Mouse (Mus musculus) adrenal gland, postnatal 4 days (tissue): Measurements from ENCODE around the gene Ldhc. TPM values are rescaled to one million over a fixed set of nuclear protein-coding genes. Genes with fewer than 3 reads are reported as not detected.
"Not testable (repeated sequence)": the region's sequence is repeated elsewhere in the genome, so short reads cannot be mapped to it uniquely, and the experiment has no call there.

Experiments
- DNase-seq, 2 experiments: peaks; one replicate each; pipeline ENCODE4 v3.0.0; 2021 to 2022; ENCODE audit warnings: low spot score in 2 of 2, mixed read lengths in 2 of 2
- long read RNA-seq, 2 experiments: library from polyadenylated mRNA; stranded (forward); transcript quantifications; one replicate each; pipeline ENCODE4 v2.0.0; 2021
- total RNA-seq, 2 experiments: library from RNA; stranded (reverse); gene quantifications; 2 replicates each; pipeline ENCODE4 v1.2.3; 2021

Ldhc gene
- total RNA-seq = not detected
- long read RNA-seq, experiment 1 = 0 reads
- long read RNA-seq, experiment 2 = 0 reads

- no peak for DNase-seq
Measured at GRCm38 (mm10) chr7:46860996-46861395, at the start of gene Ldhc. Gene Ldhc (plus strand): TSS chr7:46861203.

- no peak for DNase-seq
Measured at GRCm38 (mm10) chr7:46814012-46814411, 47.0 kb upstream of the Ldhc start.

- DNase-seq = not testable (repeated sequence)
Measured at GRCm38 (mm10) chr7:46820876-46821632, 39.9 kb upstream of the Ldhc start.

GRCm38 (mm10) chr7:46827046-46827802 lies 33.8 kb upstream of the Ldhc start:
- DNase-seq = no peak

GRCm38 (mm10) chr7:46827803-46828184 lies 33.2 kb upstream of the Ldhc start:
- DNase-seq = no peak

GRCm38 (mm10) chr7:46829911-46830310 lies 31.1 kb upstream of the Ldhc start:
- no peak for DNase-seq

GRCm38 (mm10) chr7:46830799-46831590 lies 30.0 kb upstream of the Ldhc start:
- no peak for DNase-seq

GRCm38 (mm10) chr7:46831693-46832092 lies 29.3 kb upstream of the Ldhc start:
- DNase-seq = no peak

GRCm38 (mm10) chr7:46832112-46832810 lies 28.7 kb upstream of the Ldhc start:
- DNase-seq = not testable (repeated sequence)

GRCm38 (mm10) chr7:46833266-46833665 lies 27.7 kb upstream of the Ldhc start:
- DNase-seq = no peak

GRCm38 (mm10) chr7:46833670-46834255 lies 27.2 kb upstream of the Ldhc start:
- DNase-seq = no peak

- no peak for DNase-seq
Measured at GRCm38 (mm10) chr7:46834994-46835610, 25.9 kb upstream of the Ldhc start.

GRCm38 (mm10) chr7:46836357-46836756 lies 24.6 kb upstream of the Ldhc start:
- DNase-seq = no peak

GRCm38 (mm10) chr7:46837073-46837472 lies 23.9 kb upstream of the Ldhc start:
- no peak for DNase-seq

- DNase-seq = no peak
Measured at GRCm38 (mm10) chr7:46838104-46838671, 22.8 kb upstream of the Ldhc start.

GRCm38 (mm10) chr7:46838891-46839302 lies 22.1 kb upstream of the Ldhc start:
- no peak for DNase-seq

GRCm38 (mm10) chr7:46839446-46839845 lies 21.6 kb upstream of the Ldhc start:
- no peak for DNase-seq

GRCm38 (mm10) chr7:46839861-46840260 lies 21.1 kb upstream of the Ldhc start:
- DNase-seq = no peak

- DNase-seq = no peak
Measured at GRCm38 (mm10) chr7:46840326-46840725, 20.7 kb upstream of the Ldhc start.
